Mouse (Mus musculus): Measurements from ENCODE around the gene Flad1. TPM values are rescaled to one million over a fixed set of nuclear protein-coding genes. Genes with fewer than 3 reads are reported as not detected.

The Flad1 gene
- total RNA-seq, 2 experiments from 2014 or later, result 10.7 to 27.7 TPM

- ATAC-seq (replicated peaks; ENCODE audit: low FRiP score, low TSS enrichment, poor library complexity, severe bottlenecking), result no peak
These were observed 24.9 kb downstream of the Flad1 start for GRCm38 (mm10) chr3:89386438-89387420.

GRCm38 (mm10) chr3:89385451-89385850 is 26.2 kb downstream of the Flad1 start:
- no peak for ATAC-seq (replicated peaks; ENCODE audit: low FRiP score, low TSS enrichment, poor library complexity, severe bottlenecking)

GRCm38 (mm10) chr3:89384331-89385076 is 27.2 kb downstream of the Flad1 start:
- ATAC-seq (replicated peaks; ENCODE audit: low FRiP score, low TSS enrichment, poor library complexity, severe bottlenecking), result no peak

- ATAC-seq (replicated peaks; ENCODE audit: low FRiP score, low TSS enrichment, poor library complexity, severe bottlenecking), result no peak
These were observed 27.9 kb downstream of the Flad1 start for GRCm38 (mm10) chr3:89383651-89384255.

- ATAC-seq (replicated peaks; ENCODE audit: low FRiP score, low TSS enrichment, poor library complexity, severe bottlenecking), result no peak
These were observed 28.7 kb downstream of the Flad1 start for GRCm38 (mm10) chr3:89382950-89383349.

GRCm38 (mm10) chr3:89382033-89382882 is 29.4 kb downstream of the Flad1 start:
- ATAC-seq (replicated peaks; ENCODE audit: low FRiP score, low TSS enrichment, poor library complexity, severe bottlenecking), result no peak

- ATAC-seq (replicated peaks; ENCODE audit: low FRiP score, low TSS enrichment, poor library complexity, severe bottlenecking), result no peak
These were observed 30.4 kb downstream of the Flad1 start for GRCm38 (mm10) chr3:89381233-89381632.

- no peak for ATAC-seq (replicated peaks; ENCODE audit: low FRiP score, low TSS enrichment, poor library complexity, severe bottlenecking)
These were observed 31.0 kb downstream of the Flad1 start for GRCm38 (mm10) chr3:89380711-89381110.

- ATAC-seq (replicated peaks; ENCODE audit: low FRiP score, low TSS enrichment, poor library complexity, severe bottlenecking), result no peak
These were observed 31.4 kb downstream of the Flad1 start for GRCm38 (mm10) chr3:89380291-89380690.

- no peak for ATAC-seq (replicated peaks; ENCODE audit: low FRiP score, low TSS enrichment, poor library complexity, severe bottlenecking)
These were observed 32.1 kb downstream of the Flad1 start for GRCm38 (mm10) chr3:89379388-89380131.

GRCm38 (mm10) chr3:89378394-89379067 is 33.1 kb downstream of the Flad1 start:
- peak; percentile 72 for ATAC-seq (replicated peaks; ENCODE audit: low FRiP score, low TSS enrichment, poor library complexity, severe bottlenecking)

GRCm38 (mm10) chr3:89377831-89378230 is 33.8 kb downstream of the Flad1 start:
- no peak for ATAC-seq (replicated peaks; ENCODE audit: low FRiP score, low TSS enrichment, poor library complexity, severe bottlenecking)

GRCm38 (mm10) chr3:89373581-89374231 is 38.0 kb downstream of the Flad1 start:
- no peak for ATAC-seq (replicated peaks; ENCODE audit: low FRiP score, low TSS enrichment, poor library complexity, severe bottlenecking)

- no peak for ATAC-seq (replicated peaks; ENCODE audit: low FRiP score, low TSS enrichment, poor library complexity, severe bottlenecking)
These were observed 44.3 kb downstream of the Flad1 start for GRCm38 (mm10) chr3:89367338-89367737.

GRCm38 (mm10) chr3:89365486-89366414 is 45.9 kb downstream of the Flad1 start:
- ATAC-seq (replicated peaks; ENCODE audit: low FRiP score, low TSS enrichment, poor library complexity, severe bottlenecking), result peak; percentile 39

- ATAC-seq (replicated peaks; ENCODE audit: low FRiP score, low TSS enrichment, poor library complexity, severe bottlenecking), result no peak
These were observed 46.6 kb downstream of the Flad1 start, which contains the start of gene Dcst1 for GRCm38 (mm10) chr3:89365153-89365485. Gene Dcst1, minus strand, starts transcription at chr3:89365253.
